Mouse (Mus musculus): ENCODE data around the gene Ndrg4. TPM values are rescaled to one million over a fixed set of nuclear protein-coding genes. Genes with fewer than 3 reads are reported as not detected.
A peak's percentile ranks its signal among the peaks of the same experiment; 100 is the strongest.

Ndrg4 gene
- total RNA-seq, 4 experiments from 2014 or later: 28.1 to 50.5 (median 39.7) TPM

- no peak for DNase-seq
These were observed 1.3 kb downstream of the Ndrg4 start for GRCm38 (mm10) chr8:95678024-95678611.

DNA sequence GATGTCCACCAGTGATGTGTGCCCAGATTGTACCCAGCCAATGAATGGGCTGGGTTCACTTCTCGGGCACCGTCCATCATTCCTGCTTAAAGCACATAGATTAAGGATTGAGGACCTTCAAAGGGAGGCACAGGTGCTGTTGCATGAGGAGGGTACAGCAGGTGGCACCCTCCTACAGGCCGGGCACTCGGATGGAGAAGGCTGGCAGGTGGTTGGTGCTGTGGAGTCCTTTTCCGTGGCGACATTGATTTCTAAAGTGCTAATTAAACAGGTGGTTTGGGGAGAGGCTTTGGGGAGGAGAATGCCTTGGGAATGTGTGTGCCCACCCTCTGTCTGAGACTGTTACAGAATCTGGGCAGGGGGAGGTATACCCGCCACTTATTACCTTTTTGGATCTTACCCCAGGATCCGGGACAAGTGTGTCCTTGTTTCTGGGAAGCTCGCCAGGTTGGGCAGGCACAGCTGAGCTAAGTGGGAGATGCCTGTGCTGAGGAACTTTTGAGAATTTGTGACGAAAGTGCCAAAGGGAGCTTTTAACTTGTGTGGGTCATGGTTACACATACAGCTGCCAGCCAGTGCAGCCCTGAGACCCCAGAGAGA is 11.4 kb downstream of the Ndrg4 start:
- DNase-seq: no peak

DNA sequence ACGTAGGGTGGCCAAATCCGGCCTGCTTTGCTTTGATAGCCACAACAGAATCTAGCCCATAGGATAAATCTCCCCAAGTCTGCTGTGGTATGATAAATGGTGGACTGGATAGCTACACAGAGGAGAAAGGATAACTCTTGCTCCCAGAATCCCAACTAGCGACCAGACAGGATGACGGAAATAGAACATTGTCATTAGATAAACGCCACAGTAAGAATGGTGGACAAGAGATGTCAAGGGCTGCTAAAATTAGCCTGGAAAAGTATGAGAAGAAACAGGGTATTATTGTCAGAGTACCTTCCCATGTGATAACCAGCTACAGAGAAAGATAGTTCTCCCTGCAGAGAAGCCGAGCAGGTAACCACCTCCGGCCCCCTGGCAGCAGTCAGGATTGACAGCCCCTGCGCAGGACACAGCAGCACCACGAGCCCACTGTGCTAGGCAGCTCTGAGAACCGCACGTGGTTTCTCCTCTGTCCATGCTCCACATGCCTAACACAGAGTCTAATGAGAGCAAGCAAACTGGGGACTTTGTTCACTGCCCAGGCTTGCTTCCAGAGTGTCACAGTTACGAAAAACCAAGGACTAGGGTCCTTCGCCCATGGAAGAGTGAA is 14.3 kb downstream of the Ndrg4 start:
- DNase-seq: no peak

GRCm38 (mm10) chr8:95694631-95695030 is 17.9 kb downstream of the Ndrg4 start:
- DNase-seq: no peak

GRCm38 (mm10) chr8:95696661-95697060 is 19.9 kb downstream of the Ndrg4 start:
- DNase-seq: no peak

- DNase-seq: no peak
These were observed 20.3 kb downstream of the Ndrg4 start for GRCm38 (mm10) chr8:95697128-95697527.

DNA sequence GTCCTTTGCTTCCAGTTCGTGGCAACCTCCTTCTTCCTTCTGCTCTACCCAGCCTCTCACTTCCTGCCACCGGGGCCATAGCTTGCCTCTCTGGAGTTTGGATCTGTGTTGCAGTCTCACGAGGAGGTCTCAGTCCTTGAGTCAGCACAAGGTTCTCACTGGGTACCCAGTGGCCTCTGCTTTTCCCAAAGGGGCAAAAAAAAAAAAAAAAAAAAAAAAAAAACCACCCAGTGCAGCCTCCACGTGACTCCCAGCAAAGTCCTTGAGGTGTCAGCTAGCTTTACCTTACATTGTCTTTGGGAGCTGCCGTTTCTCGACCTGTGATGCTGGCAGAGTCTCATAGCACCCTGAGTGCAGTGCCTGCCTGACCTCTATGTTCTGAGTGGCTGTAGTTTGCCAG is 21.4 kb downstream of the Ndrg4 start:
- no peak for DNase-seq

DNA sequence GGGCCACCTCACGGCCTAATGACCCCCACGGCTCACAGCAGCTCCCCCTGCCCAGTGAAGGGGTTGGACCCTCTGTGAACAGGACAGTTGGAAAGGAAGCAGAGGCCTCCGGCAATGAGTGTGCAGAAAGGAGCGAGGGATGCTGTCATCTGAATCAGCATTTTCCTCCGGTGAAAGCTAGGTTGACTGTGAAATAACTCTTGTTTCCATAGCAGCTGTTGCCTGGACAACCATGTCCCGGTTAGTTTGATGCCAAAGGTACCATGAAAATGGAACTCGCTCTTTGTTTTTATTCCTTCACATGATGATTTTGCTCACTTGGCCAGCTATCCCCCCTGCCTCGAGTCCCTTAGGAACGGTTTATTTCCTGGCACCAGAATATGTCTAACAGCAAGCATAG is 23.5 kb downstream of the Ndrg4 start:
- no peak for DNase-seq

DNA sequence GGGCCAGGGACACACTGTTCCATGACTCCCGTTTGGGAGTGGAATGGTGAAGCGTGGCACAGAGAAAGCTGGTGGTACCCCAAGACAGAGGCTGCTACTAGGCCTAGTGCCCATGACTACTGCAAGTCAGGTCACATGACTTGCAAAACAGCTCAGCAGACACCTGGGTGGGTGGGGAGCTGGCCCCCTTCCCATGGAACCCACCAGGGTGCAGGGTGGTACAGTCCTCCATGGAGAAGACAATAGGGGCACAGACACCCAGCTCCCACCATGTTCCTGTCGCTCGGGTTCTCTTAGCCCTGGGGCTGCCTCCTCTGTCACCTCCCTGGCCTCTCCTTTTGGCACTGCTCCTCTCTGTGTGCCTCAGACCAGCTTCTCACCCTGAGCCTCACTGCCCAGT is 25.0 kb downstream of the Ndrg4 start:
- no peak for DNase-seq

DNA sequence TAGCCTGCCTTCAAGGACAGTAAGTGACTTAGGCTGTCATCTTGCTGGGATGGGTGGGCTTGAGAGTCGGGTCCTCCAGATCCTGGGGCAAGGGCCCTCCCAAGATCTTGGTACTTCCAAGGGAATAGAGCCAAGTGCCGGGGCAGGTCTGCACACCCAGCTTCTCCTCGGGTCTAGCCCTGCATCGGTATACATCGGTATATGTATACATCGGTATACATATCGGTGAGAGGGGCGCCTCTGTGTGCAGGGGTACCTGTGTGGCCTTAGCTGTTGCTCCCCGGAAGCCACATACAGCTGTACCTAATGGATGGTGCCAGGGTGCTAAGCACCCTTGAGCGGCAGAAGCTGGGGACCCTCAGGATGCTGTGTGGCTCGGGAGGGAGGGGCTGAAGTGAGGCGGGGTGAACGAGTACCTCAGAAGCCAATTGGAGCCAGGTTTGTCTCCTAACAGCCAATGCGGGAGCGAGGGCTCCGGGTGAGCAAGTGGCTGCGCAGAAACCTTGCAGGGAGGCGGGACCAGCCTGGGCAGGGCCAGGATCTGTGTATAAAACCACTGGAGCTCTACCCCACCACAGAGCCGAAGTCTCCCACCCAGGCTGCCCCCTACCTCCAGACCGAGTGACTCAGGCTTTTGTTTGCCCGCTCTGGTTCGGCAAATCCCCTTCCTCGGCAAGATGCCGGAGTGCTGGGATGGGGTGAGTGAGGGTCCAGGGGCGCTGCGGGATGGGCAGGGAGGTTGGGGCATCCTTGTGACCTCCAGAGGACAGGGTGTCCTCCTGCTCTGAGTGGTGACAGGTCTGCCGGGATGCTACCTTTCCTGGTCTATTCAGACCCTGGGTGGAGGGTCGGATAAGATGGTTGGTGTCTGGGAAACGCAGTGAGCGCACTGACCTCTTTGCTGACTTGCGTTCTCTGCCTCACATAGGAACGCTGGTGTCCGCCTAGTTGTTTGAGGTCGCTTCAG is 26.0 kb downstream of the Ndrg4 start:
- peak; percentile 53 for DNase-seq

- no peak for DNase-seq
These were observed 26.9 kb downstream of the Ndrg4 start for GRCm38 (mm10) chr8:95703461-95704260.

GRCm38 (mm10) chr8:95704538-95704937 is 27.8 kb downstream of the Ndrg4 start:
- DNase-seq: no peak

GRCm38 (mm10) chr8:95709579-95709978 is 32.8 kb downstream of the Ndrg4 start:
- no peak for DNase-seq

DNA sequence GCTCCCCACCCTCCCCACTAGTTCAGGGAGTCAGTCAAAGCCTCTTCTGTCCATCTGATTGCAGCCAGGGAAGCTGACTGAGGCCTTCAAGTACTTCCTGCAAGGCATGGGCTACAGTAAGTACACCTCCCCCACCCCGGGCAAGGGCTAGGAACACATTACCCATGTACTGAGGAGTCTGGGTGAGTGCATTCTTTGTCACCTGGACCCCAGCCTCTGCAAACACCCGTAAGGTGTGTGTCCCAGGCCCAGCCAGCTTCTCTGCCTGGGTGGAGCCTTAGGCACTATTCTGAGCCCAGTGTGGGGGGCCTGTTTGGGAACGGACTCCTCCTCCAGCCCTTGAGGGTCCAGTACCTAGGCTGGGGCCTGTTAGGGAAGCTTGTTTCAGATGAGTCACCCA is 34.2 kb downstream of the Ndrg4 start:
- no peak for DNase-seq

DNA sequence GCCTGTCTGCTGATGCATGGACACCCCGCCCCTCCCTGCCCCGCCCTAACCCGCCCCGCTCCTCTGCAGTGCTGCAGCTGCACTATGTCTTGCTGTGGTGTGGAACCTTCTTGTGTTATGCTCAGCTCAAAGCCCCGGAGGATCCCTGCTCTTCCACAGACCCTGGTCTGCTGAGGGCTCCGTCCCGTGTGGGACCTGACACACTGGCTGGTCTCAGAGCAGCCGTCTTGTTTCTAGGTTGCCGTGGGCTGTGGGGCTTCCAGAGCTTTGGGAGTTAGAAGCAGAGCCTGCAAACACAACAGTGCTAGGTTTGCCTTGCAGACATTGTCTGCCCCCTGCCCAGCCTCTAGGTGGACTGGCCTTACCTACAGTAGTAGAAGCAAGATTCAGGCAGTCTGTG is 35.6 kb downstream of the Ndrg4 start:
- DNase-seq: no peak

DNA sequence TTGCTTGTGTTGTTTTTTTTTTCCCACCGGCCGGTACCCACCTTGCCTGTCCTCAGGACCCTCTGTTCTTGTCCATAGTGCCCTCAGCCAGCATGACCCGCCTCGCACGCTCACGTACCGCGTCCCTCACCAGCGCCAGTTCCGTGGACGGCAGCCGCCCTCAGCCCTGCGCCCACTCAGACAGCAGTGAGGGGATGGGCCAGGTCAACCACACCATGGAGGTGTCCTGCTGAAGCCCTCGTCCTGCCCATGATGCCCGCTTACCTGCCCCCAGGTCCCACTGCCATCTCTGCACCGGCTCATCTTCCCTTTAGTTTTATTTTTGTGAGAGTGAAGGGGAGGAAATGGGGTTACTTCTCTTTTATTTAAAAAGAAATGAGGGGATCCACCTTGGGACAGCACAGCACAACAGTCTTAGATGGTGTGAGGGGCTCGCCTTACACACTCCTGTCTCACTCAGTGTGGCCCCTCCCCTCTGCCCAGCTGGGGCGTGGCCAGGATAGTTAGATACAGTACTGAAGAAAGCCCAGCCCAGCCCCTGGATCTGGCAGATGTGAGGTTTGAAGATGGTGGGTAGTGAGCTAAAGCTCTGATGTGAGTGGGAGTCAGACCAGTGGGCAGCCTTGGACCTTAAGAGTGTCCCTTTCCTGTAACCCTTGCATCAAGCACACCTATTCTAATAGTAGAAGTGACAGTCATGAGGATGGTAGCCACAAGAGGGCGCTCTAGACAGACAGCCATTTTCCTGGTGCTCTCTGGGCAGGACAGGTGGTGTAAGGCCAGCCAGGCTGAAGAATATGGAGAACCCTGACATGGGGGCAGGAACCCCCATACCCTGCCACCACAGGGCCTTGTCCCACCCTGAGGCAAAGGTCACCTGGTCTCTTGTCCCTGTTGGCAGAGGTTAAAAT is 36.6 kb downstream of the Ndrg4 start:
- peak; percentile 50 for DNase-seq

- DNase-seq: no peak
These were observed 37.6 kb downstream of the Ndrg4 start for GRCm38 (mm10) chr8:95714367-95714766.

- DNase-seq: no peak
These were observed 38.1 kb downstream of the Ndrg4 start for GRCm38 (mm10) chr8:95714837-95715413.

DNA sequence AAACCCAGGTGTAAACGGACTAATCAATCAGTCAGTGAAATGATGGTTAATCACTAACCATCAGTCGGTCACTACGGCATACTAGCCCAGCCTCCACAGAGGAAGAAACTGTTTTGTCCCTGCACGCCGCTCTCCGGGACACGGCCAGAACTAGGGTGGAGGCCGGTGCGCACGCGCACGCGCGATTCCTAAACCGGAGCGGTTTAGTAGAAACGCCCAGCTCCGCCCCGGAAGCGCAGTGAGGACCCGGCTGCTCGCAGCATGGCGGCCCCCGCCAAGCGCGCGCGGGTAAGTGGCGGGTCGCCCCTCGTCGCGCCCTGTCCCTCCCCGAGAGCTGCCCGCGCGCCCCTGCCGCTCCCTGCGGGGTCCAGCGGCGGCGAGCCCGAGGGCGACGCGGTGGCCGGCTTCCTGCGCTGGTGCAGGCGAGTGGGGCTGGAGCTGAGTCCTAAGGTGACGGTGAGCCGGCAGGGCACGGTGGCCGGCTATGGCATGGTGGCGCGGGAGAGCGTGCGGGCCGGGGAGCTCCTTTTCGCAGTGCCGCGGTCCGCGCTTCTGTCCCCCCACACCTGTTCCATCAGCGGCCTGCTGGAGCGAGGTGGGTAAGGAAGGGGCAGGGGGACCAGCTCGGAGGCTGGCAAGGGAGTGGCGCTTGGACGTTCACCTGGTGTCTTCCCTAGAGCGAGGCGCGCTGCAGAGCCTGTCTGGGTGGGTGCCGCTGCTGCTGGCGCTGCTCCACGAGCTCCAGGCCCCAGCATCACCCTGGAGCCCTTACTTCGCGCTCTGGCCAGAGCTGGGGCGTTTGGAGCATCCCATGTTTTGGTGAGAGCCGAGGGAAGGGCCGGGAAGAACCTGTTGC is 39.1 kb downstream of the Ndrg4 start, which contains the start of gene Setd6:
Setd6 (plus strand) TSS at position 206 of the 856 bp plus-strand sequence.
- DNase-seq: peak; percentile 80
